Comparison of ENCODE assay signal across 7 mouse cellular contexts in genomic region chr13:43304018-43304431, GRCm38 (mm10). TPM values are rescaled to one million over a fixed set of nuclear protein-coding genes. Genes with fewer than 3 reads are reported as not detected.
DNase-seq lines count a peak whose midpoint lies in the region; ATAC-seq and TF ChIP-seq lines count a peak whose summit lies in the region.

Gfod1 (minus strand) TSS chr13:43304172.

- H3K4me2 ChIP-seq in embryonic facial prominence, embryonic 12.5 days (replicated peaks) = peak within 1 kb of the TSS; percentile 99
- H3K4me2 ChIP-seq in limb, embryonic 12.5 days = peak within 1 kb of the TSS; percentile 100
- peak within 1 kb of the TSS; percentile 87 for H3K4me2 ChIP-seq in midbrain, embryonic 15.5 days

- peak; percentile 93 for ATAC-seq in embryonic facial prominence, embryonic 12.5 days (ENCODE audit: insufficient number of reproducible peaks, insufficient read depth, low FRiP score, low TSS enrichment)
- ATAC-seq in limb, embryonic 12.5 days (ENCODE audit: insufficient number of reproducible peaks, insufficient read depth, low FRiP score, low TSS enrichment, low read depth) = peak; percentile 89
- peak; percentile 94 for ATAC-seq in midbrain, embryonic 15.5 days (replicated peaks)

- peaks cover 16% of the 10 kb centered on the region; the same call in 1 of the 2 replicates for H3K4me1 ChIP-seq in embryonic facial prominence, embryonic 12.5 days
- H3K4me1 ChIP-seq in kidney, adult 2 months (ENCODE audit: control insufficient read depth, insufficient read depth, low read length) = peaks cover 7% of the 10 kb centered on the region; the same call in 1 of the 2 replicates
- H3K4me1 ChIP-seq in limb, embryonic 12.5 days (replicated peaks) = peaks cover 20% of the 10 kb centered on the region
- peaks cover 38% of the 10 kb centered on the region for H3K4me1 ChIP-seq in midbrain, embryonic 15.5 days
- H3K4me1 ChIP-seq in spleen, adult 2 months (ENCODE audit: control insufficient read depth, insufficient read depth, insufficient read length) = peaks cover 18% of the 10 kb centered on the region; the same call in 1 of the 2 replicates

- TF ChIP-seq POLR2A in kidney, adult 2 months (IDR thresholded peaks at IDR 0.05; ENCODE audit: low read depth, low read length) = peak; percentile 18
- peak; percentile 51; the same call in 1 of the 2 replicates for TF ChIP-seq POLR2A in spleen, adult 2 months (IDR thresholded peaks at IDR 0.05; ENCODE audit: low read depth, low read length)

- H3K9me3 ChIP-seq in embryonic facial prominence, embryonic 12.5 days = no peaks in the 10 kb centered on the region
- H3K9me3 ChIP-seq in limb, embryonic 12.5 days = no peaks in the 10 kb centered on the region
- H3K9me3 ChIP-seq in midbrain, embryonic 15.5 days = no peaks in the 10 kb centered on the region

- peak within 1 kb of the TSS; percentile 67 for H3K27ac ChIP-seq in embryonic facial prominence, embryonic 12.5 days
- peak within 1 kb of the TSS; percentile 24; the same call in 1 of the 2 replicates for H3K27ac ChIP-seq in kidney, adult 2 months (ENCODE audit: insufficient read depth, low read depth, low read length)
- H3K27ac ChIP-seq in limb, embryonic 12.5 days = peak within 1 kb of the TSS; percentile 53; the same call in 1 of the 2 replicates
- peak within 1 kb of the TSS; percentile 93 for H3K27ac ChIP-seq in midbrain, embryonic 15.5 days
- peak within 1 kb of the TSS; percentile 76 for H3K27ac ChIP-seq in spleen, adult 2 months (ENCODE audit: insufficient read depth, low read length)

- peak within 1 kb of the TSS; percentile 71 for H3K9ac ChIP-seq in embryonic facial prominence, embryonic 12.5 days
- peak within 1 kb of the TSS; percentile 73 for H3K9ac ChIP-seq in limb, embryonic 12.5 days (replicated peaks)
- peak within 1 kb of the TSS; percentile 91 for H3K9ac ChIP-seq in midbrain, embryonic 15.5 days

- DNase-seq in adrenal gland, postnatal 14 days = peak; percentile 99
- DNase-seq in heart, adult 18-20 months = peak; percentile 96 to 99
- DNase-seq in kidney, adult 2 months = peak; percentile 98
- peak; percentile 81 to 97 for DNase-seq in spleen, adult 2 months (ENCODE audit: low read depth in 1 of 2, low spot score in 2 of 2)

- no peaks in the 10 kb centered on the region for H3K36me3 ChIP-seq in embryonic facial prominence, embryonic 12.5 days
- no peaks in the 10 kb centered on the region for H3K36me3 ChIP-seq in kidney, adult 2 months (ENCODE audit: control insufficient read depth, insufficient read depth, low read length)
- H3K36me3 ChIP-seq in limb, embryonic 12.5 days = no peaks in the 10 kb centered on the region
- no peaks in the 10 kb centered on the region for H3K36me3 ChIP-seq in midbrain, embryonic 15.5 days (replicated peaks)
- H3K36me3 ChIP-seq in spleen, adult 2 months (ENCODE audit: control insufficient read depth, insufficient read depth, low read length) = no peaks in the 10 kb centered on the region

- H3K4me3 ChIP-seq in embryonic facial prominence, embryonic 12.5 days = peak within 1 kb of the TSS; percentile 66
- peak within 1 kb of the TSS; percentile 64 for H3K4me3 ChIP-seq in kidney, adult 2 months (ENCODE audit: insufficient read depth, low read depth, low read length)
- H3K4me3 ChIP-seq in limb, embryonic 12.5 days (replicated peaks) = peak within 1 kb of the TSS; percentile 65
- H3K4me3 ChIP-seq in midbrain, embryonic 15.5 days = peak within 1 kb of the TSS; percentile 93
- H3K4me3 ChIP-seq in spleen, adult 2 months (ENCODE audit: extremely low read depth, insufficient read depth, insufficient read length) = peak within 1 kb of the TSS; percentile 74

- peaks cover 40% of the 10 kb centered on the region for H3K27me3 ChIP-seq in embryonic facial prominence, embryonic 12.5 days
- H3K27me3 ChIP-seq in kidney, adult 2 months (replicated peaks; ENCODE audit: control insufficient read depth, insufficient read depth, low read length) = no peaks in the 10 kb centered on the region
- peaks cover 64% of the 10 kb centered on the region for H3K27me3 ChIP-seq in limb, embryonic 12.5 days
- peaks cover 7% of the 10 kb centered on the region; the same call in 1 of the 2 replicates for H3K27me3 ChIP-seq in midbrain, embryonic 15.5 days (replicated peaks)
- no peaks in the 10 kb centered on the region for H3K27me3 ChIP-seq in spleen, adult 2 months (ENCODE audit: control insufficient read depth, insufficient read depth, low read length)

- WGBS in embryonic facial prominence, embryonic 12.5 days = under 1% methylated on average over 53 of the region's 53 CpGs
- WGBS in kidney, adult 2 months = under 1% methylated on average over 52 of the region's 53 CpGs
- under 1% methylated on average over 53 of the region's 53 CpGs for WGBS in limb, embryonic 12.5 days
- WGBS in midbrain, embryonic 15.5 days = under 1% methylated on average over 50 of the region's 53 CpGs
- 1% methylated on average over 53 of the region's 53 CpGs for WGBS in spleen, adult 2 months

- peak; percentile 31 for TF ChIP-seq CTCF in kidney, adult 2 months (conservative IDR thresholded peaks at IDR 0.05; ENCODE audit: insufficient read depth, insufficient read length, low read depth, low read length)
- 0 out of 2 replicates have a peak, but pooled peaks have one; percentile 1 for TF ChIP-seq CTCF in spleen, adult 2 months (IDR thresholded peaks at IDR 0.05; ENCODE audit: extremely low read depth, insufficient read depth, insufficient read length, insufficient replicate concordance)

RNA-seq across cellular contexts. Expression of gene Gfod1, which starts in this region (rescaled TPM):
- 10.5 and 11.0 TPM in 2 replicates for total RNA-seq in adrenal gland, postnatal 14 days (2021)
- 0.66 and 0.87 TPM in 2 replicates for polyA plus RNA-seq in embryonic facial prominence, embryonic 12.5 days (2016; fragmentation: Nextera tagmentation; extraction: Ambion mirVana)
- total RNA-seq in heart, adult 18-20 months (2021) = 10 to 100 TPM; 32.3 to 34.3 TPM
- 1.6 and 2.0 TPM in 2 replicates for polyA plus RNA-seq in kidney, adult 2 months (2012; rRNA removed)
- polyA plus RNA-seq in limb, embryonic 12.5 days (2016; fragmentation: Nextera tagmentation; extraction: Ambion mirVana) = 0.23 and 0.37 TPM in 2 replicates
- 2.4 and 2.9 TPM in 2 replicates for polyA plus RNA-seq in midbrain, embryonic 15.5 days (2015; fragmentation: Nextera tagmentation; extraction: Ambion mirVana)
- 2.8 and 3.5 TPM in 2 replicates for polyA plus RNA-seq in spleen, adult 2 months (2012; rRNA removed)

Comparison
In these comparisons a context has a peak if more than half of its experiments do, and no peak if none do; other contexts are left out.
1. Peak in every context shown above with its lines: DNase-seq, ATAC-seq, H3K4me3 ChIP-seq and H3K27ac ChIP-seq.
2. Peak in ATAC-seq, H3K4me3 ChIP-seq, H3K27ac ChIP-seq, H3K9ac ChIP-seq and H3K4me2 ChIP-seq in embryonic facial prominence, embryonic 12.5 days; RNA of the gene not detected or under 1 TPM.
3. Peak in ATAC-seq, H3K4me3 ChIP-seq, H3K27ac ChIP-seq, H3K9ac ChIP-seq and H3K4me2 ChIP-seq in limb, embryonic 12.5 days; RNA of the gene not detected or under 1 TPM.
4. H3K27ac ChIP-seq: peak in every context shown above with its lines; median percentile 93 in midbrain, embryonic 15.5 days; 76 in spleen, adult 2 months; 67 in embryonic facial prominence, embryonic 12.5 days; 53 in limb, embryonic 12.5 days; 24 in kidney, adult 2 months.